Comparison of ENCODE assay signal across 9 mouse cellular contexts in genomic region chr4:107844971-107845370, GRCm38 (mm10). TPM values are rescaled to one million over a fixed set of nuclear protein-coding genes. Genes with fewer than 3 reads are reported as not detected.
A peak's percentile ranks its signal among the peaks of the same experiment; 100 is the strongest.
DNase-seq lines count a peak whose midpoint lies in the region; ATAC-seq and TF ChIP-seq lines count a peak whose summit lies in the region.
"Had no signal": no experiment of that assay in that cellular context is flagged by ENCODE, and none has a peak within 500 bp of the region (broad histone marks: within the 10 kb centered on the region; RNA-seq: fewer than 3 reads in every experiment).

No protein-coding gene starts in this region.

- no peak overlapping the region for H3K4me3 ChIP-seq in heart, adult 2 months
- H3K4me3 ChIP-seq in heart, embryonic 10.5 days: no peak overlapping the region
- H3K4me3 ChIP-seq in bone marrow macrophage, adult 2 months (ENCODE audit: insufficient read depth, low read length): no peak overlapping the region
- no peak overlapping the region for H3K4me3 ChIP-seq in limb, embryonic 10.5 days
- H3K4me3 ChIP-seq: lung, embryonic 15.5 days had no signal

- peak; percentile 50 to 82 for DNase-seq in heart, adult 2 months
- no peak for DNase-seq in heart, embryonic 10.5 days (ENCODE audit: low spot score)
- DNase-seq in hindlimb bud, embryonic 11.5 days (ENCODE audit: extremely low spot score, low read depth, low spot score): peak; percentile 12
- DNase-seq in limb, embryonic 10.5 days (ENCODE audit: low spot score): peak; percentile 92
- peak; percentile 28 to 64 for DNase-seq in monocyte, adult 2 months (ENCODE audit: low read depth in 1 of 2, low spot score in 2 of 2)
- DNase-seq in spleen, postnatal 4 days (ENCODE audit: low spot score in 2 of 2): peak; percentile 71 to 92

- WGBS in heart, adult 2 months: 3% methylated on average over 10 of the region's 10 CpGs
- WGBS in heart, embryonic 10.5 days: 5% methylated on average over 10 of the region's 10 CpGs
- WGBS in limb, embryonic 10.5 days: 6% methylated on average over 10 of the region's 10 CpGs

- no peak overlapping the region for H3K9ac ChIP-seq in heart, adult 2 months (ENCODE audit: low read depth, low read length)
- H3K9ac ChIP-seq: lung, embryonic 15.5 days had no signal

- intact Hi-C loops in heart, adult 2 months (cut with DNase I): loop anchor here (1.0 kb wide), 1 partner anchor 107 kb away; no protein-coding TSS in a partner anchor

- TF ChIP-seq CTCF in heart, adult 2 months (IDR thresholded peaks at IDR 0.05): peak; percentile 97
- peak; percentile 87 for TF ChIP-seq CTCF in bone marrow macrophage, adult 2 months (IDR thresholded peaks at IDR 0.05; ENCODE audit: low read depth, low read length)

- TF ChIP-seq POLR2A in heart, adult 2 months (IDR thresholded peaks at IDR 0.05; ENCODE audit: insufficient read depth, low read depth, low read length): no peak
- no peak for TF ChIP-seq POLR2A in bone marrow macrophage, adult 2 months (IDR thresholded peaks at IDR 0.05; ENCODE audit: borderline replicate concordance, low read depth, low read length)

- H3K4me1 ChIP-seq in heart, adult 2 months (ENCODE audit: control insufficient read depth, insufficient read depth, low read length): no peaks in the 10 kb centered on the region
- H3K4me1 ChIP-seq in heart, embryonic 10.5 days: peaks cover 13% of the 10 kb centered on the region; the same call in 1 of the 2 replicates
- H3K4me1 ChIP-seq in bone marrow macrophage, adult 2 months (ENCODE audit: control insufficient read depth, insufficient read depth, low read length): no peaks in the 10 kb centered on the region
- peaks cover 10% of the 10 kb centered on the region for H3K4me1 ChIP-seq in limb, embryonic 10.5 days

- TF ChIP-seq EP300 in heart, adult 2 months (IDR thresholded peaks at IDR 0.05; ENCODE audit: insufficient read depth, low read depth, low read length): no peak

- no peaks in the 10 kb centered on the region for H3K79me2 ChIP-seq in heart, adult 2 months (replicated peaks; ENCODE audit: control insufficient read depth, insufficient read depth, low read length)

- peak; percentile 62 for ATAC-seq in erythroid progenitor cell, adult 5-6 weeks (replicated peaks; ENCODE audit: low FRiP score, poor library complexity, severe bottlenecking)

- H3K36me3 ChIP-seq in heart, adult 2 months (ENCODE audit: control insufficient read depth, insufficient read depth, low read length): no peaks in the 10 kb centered on the region
- H3K36me3 ChIP-seq in heart, embryonic 10.5 days: no peaks in the 10 kb centered on the region
- peaks cover 13% of the 10 kb centered on the region for H3K36me3 ChIP-seq in limb, embryonic 10.5 days
- H3K36me3 ChIP-seq: lung, embryonic 15.5 days had no signal

- H3K27ac ChIP-seq in heart, adult 2 months: no peak overlapping the region
- no peak overlapping the region for H3K27ac ChIP-seq in heart, embryonic 10.5 days
- H3K27ac ChIP-seq in bone marrow macrophage, adult 2 months (ENCODE audit: insufficient read depth, low read depth, low read length): no peak overlapping the region
- no peak overlapping the region for H3K27ac ChIP-seq in limb, embryonic 10.5 days
- H3K27ac ChIP-seq: lung, embryonic 15.5 days had no signal

- no peaks in the 10 kb centered on the region for H3K9me3 ChIP-seq in heart, embryonic 10.5 days
- no peaks in the 10 kb centered on the region for H3K9me3 ChIP-seq in limb, embryonic 10.5 days (replicated peaks)
- H3K9me3 ChIP-seq: lung, embryonic 15.5 days had no signal

- peaks cover 4% of the 10 kb centered on the region for H3K27me3 ChIP-seq in heart, adult 2 months (ENCODE audit: control insufficient read depth, insufficient read depth, low read length)
- peaks cover 67% of the 10 kb centered on the region for H3K27me3 ChIP-seq in heart, embryonic 10.5 days (ENCODE audit: insufficient read depth, poor library complexity, severe bottlenecking)
- peaks cover 28% of the 10 kb centered on the region for H3K27me3 ChIP-seq in limb, embryonic 10.5 days (ENCODE audit: low read depth, poor library complexity, severe bottlenecking)

RNA-seq across cellular contexts. Expression of gene Magoh, which starts 34.6 kb away (rescaled TPM):
- 10 to 100 TPM; 40.2 to 43.2 TPM for total RNA-seq in heart, adult 2 months (2021)
- polyA plus RNA-seq in heart, adult 2 months (2012; rRNA removed): 38.8 and 45.1 TPM in 2 replicates
- 117 and 160 TPM in 2 replicates for polyA plus RNA-seq in heart, embryonic 10.5 days (2016; fragmentation: Nextera tagmentation; extraction: Ambion mirVana)
- 53.8 and 63.3 TPM in 2 replicates for polyA plus RNA-seq in bone marrow macrophage, adult 2 months (2012; ENCODE audit: insufficient read depth, insufficient read length, missing spikeins)
- 67.8 and 71.7 TPM in 2 replicates for total RNA-seq in erythroid progenitor cell, adult 5-6 weeks (2015; ENCODE audit: low replicate concordance)
- 51.1 and 55.3 TPM in 2 replicates for total RNA-seq in erythroid progenitor cell, adult 5-6 weeks (2017; ENCODE audit: low replicate concordance)
- 242 and 271 TPM in 2 replicates for polyA plus RNA-seq in limb, embryonic 10.5 days (2016; fragmentation: Nextera tagmentation; extraction: Ambion mirVana)

RNA-seq across cellular contexts. Expression of gene Lrp8, which starts 42.9 kb away (rescaled TPM):
- total RNA-seq in heart, adult 2 months (2021): 1 to 10 TPM in 1 of 2 experiments, under 1 TPM in 1; 0.68 to 1.1 TPM
- 0.97 and 1.0 TPM in 2 replicates for polyA plus RNA-seq in heart, adult 2 months (2012; rRNA removed)
- 1.8 and 2.6 TPM in 2 replicates for polyA plus RNA-seq in heart, embryonic 10.5 days (2016; fragmentation: Nextera tagmentation; extraction: Ambion mirVana)
- polyA plus RNA-seq in bone marrow macrophage, adult 2 months (2012; ENCODE audit: insufficient read depth, insufficient read length, missing spikeins): 2.6 and 4.0 TPM in 2 replicates
- 2.9 and 5.8 TPM in 2 replicates for total RNA-seq in erythroid progenitor cell, adult 5-6 weeks (2015; ENCODE audit: low replicate concordance)
- total RNA-seq in erythroid progenitor cell, adult 5-6 weeks (2017; ENCODE audit: low replicate concordance): 3.7 and 8.5 TPM in 2 replicates
- polyA plus RNA-seq in limb, embryonic 10.5 days (2016; fragmentation: Nextera tagmentation; extraction: Ambion mirVana): 7.3 and 7.9 TPM in 2 replicates

RNA-seq across cellular contexts. Expression of gene 0610037L13Rik, which starts 44.6 kb away (rescaled TPM):
- total RNA-seq in heart, adult 2 months (2021): 10 to 100 TPM; 49.4 to 52.6 TPM
- 41.9 and 62.9 TPM in 2 replicates for polyA plus RNA-seq in heart, adult 2 months (2012; rRNA removed)
- 94.4 and 102 TPM in 2 replicates for polyA plus RNA-seq in heart, embryonic 10.5 days (2016; fragmentation: Nextera tagmentation; extraction: Ambion mirVana)
- 33.9 and 39.2 TPM in 2 replicates for polyA plus RNA-seq in bone marrow macrophage, adult 2 months (2012; ENCODE audit: insufficient read depth, insufficient read length, missing spikeins)
- total RNA-seq in erythroid progenitor cell, adult 5-6 weeks (2015; ENCODE audit: low replicate concordance): 17.7 and 19.3 TPM in 2 replicates
- total RNA-seq in erythroid progenitor cell, adult 5-6 weeks (2017; ENCODE audit: low replicate concordance): 3.9 and 10.7 TPM in 2 replicates
- polyA plus RNA-seq in limb, embryonic 10.5 days (2016; fragmentation: Nextera tagmentation; extraction: Ambion mirVana): 104 and 117 TPM in 2 replicates
